Mouse (Mus musculus): ENCODE measurements around the gene Sema4a. TPM values are rescaled to one million over a fixed set of nuclear protein-coding genes. Genes with fewer than 3 reads are reported as not detected.

Sema4a gene
- polyA plus RNA-seq (2015; fragmentation: Nextera tagmentation; extraction: Ambion mirVana), result 19.7 and 21.8 TPM in 2 replicates

GRCm38 (mm10) chr3:88460983-88461696, at the start of gene Sema4a:
Sema4a (minus strand) TSS chr3:88461182.
- no peaks in the 10 kb centered on the region for H3K36me3 ChIP-seq
- H3K9me3 ChIP-seq, result no peaks in the 10 kb centered on the region
- no peak within 1 kb of the TSS for H3K4me2 ChIP-seq
- 47% methylated on average over 12 of the region's 12 CpGs for WGBS
- H3K4me3 ChIP-seq, result no peak within 1 kb of the TSS
- no peak within 1 kb of the TSS for H3K27ac ChIP-seq (replicated peaks)
- H3K27me3 ChIP-seq, result no peaks in the 10 kb centered on the region
- H3K4me1 ChIP-seq (replicated peaks), result peaks cover 37% of the 10 kb centered on the region
- ATAC-seq (ENCODE audit: low read depth), result no peak
- H3K9ac ChIP-seq, result no peak within 1 kb of the TSS

- H3K27me3 ChIP-seq, result no peaks in the 10 kb centered on the region; the same call in 1 of the 2 replicates
- no peaks in the 10 kb centered on the region for H3K36me3 ChIP-seq
- ATAC-seq (ENCODE audit: low read depth), result peak; percentile 96
- H3K4me3 ChIP-seq, result peak within 1 kb of the TSS; percentile 36
- peak within 1 kb of the TSS; percentile 92 for H3K27ac ChIP-seq (replicated peaks)
- peak within 1 kb of the TSS; percentile 59 for H3K4me2 ChIP-seq
- peak within 1 kb of the TSS; percentile 69 for H3K9ac ChIP-seq
- H3K4me1 ChIP-seq (replicated peaks), result peaks cover 45% of the 10 kb centered on the region
- WGBS, result under 1% methylated on average over 30 of the region's 31 CpGs
- no peaks in the 10 kb centered on the region for H3K9me3 ChIP-seq
Observed at GRCm38 (mm10) chr3:88509692-88510420, 48.9 kb upstream of the Sema4a start, which contains the start of gene Lmna. Lmna (minus strand) TSS chr3:88509956.

GRCm38 (mm10) chr3:88509250-88509649, 48.3 kb upstream of the Sema4a start:
- H3K9ac ChIP-seq, result peak overlapping the region; percentile 69
- H3K27ac ChIP-seq (replicated peaks), result peak overlapping the region; percentile 92
- peak overlapping the region; percentile 59 for H3K4me2 ChIP-seq
- peaks cover 43% of the 10 kb centered on the region for H3K4me1 ChIP-seq (replicated peaks)
- H3K4me3 ChIP-seq, result peak overlapping the region; percentile 36
- 58% methylated on average over 3 of the region's 3 CpGs for whole genome bisulfite sequencing
- H3K27me3 ChIP-seq, result peaks cover 2% of the 10 kb centered on the region
- peak; percentile 10; the same call in 1 of the 2 replicates for ATAC-seq (ENCODE audit: low read depth)
- H3K36me3 ChIP-seq, result no peaks in the 10 kb centered on the region
- H3K9me3 ChIP-seq, result no peaks in the 10 kb centered on the region

GRCm38 (mm10) chr3:88505765-88506164, 44.8 kb upstream of the Sema4a start:
- H3K4me3 ChIP-seq, result no peak overlapping the region
- no peak overlapping the region for H3K4me2 ChIP-seq
- peaks cover 26% of the 10 kb centered on the region for H3K27me3 ChIP-seq
- peaks cover 46% of the 10 kb centered on the region for H3K4me1 ChIP-seq (replicated peaks)
- ATAC-seq (ENCODE audit: low read depth), result no peak
- no peaks in the 10 kb centered on the region for H3K9me3 ChIP-seq
- 43% methylated on average over 7 of the region's 7 CpGs for whole genome bisulfite sequencing
- no peak overlapping the region for H3K27ac ChIP-seq (replicated peaks)
- no peak overlapping the region for H3K9ac ChIP-seq
- no peaks in the 10 kb centered on the region for H3K36me3 ChIP-seq

GRCm38 (mm10) chr3:88505081-88505480, 44.1 kb upstream of the Sema4a start:
- no peak for ATAC-seq (ENCODE audit: low read depth)
- H3K4me1 ChIP-seq (replicated peaks), result peaks cover 42% of the 10 kb centered on the region
- 76% methylated on average over 6 of the region's 6 CpGs for WGBS
- H3K9me3 ChIP-seq, result no peaks in the 10 kb centered on the region
- peaks cover 28% of the 10 kb centered on the region for H3K27me3 ChIP-seq
- no peaks in the 10 kb centered on the region for H3K36me3 ChIP-seq
- no peak overlapping the region for H3K27ac ChIP-seq (replicated peaks)
- H3K4me2 ChIP-seq, result no peak overlapping the region
- no peak overlapping the region for H3K4me3 ChIP-seq
- H3K9ac ChIP-seq, result no peak overlapping the region

GRCm38 (mm10) chr3:88503881-88504746, 43.1 kb upstream of the Sema4a start:
- Histone ChIP-seq H3K4me2 (peak overlapping the region; percentile 98), H3K36me3 (no peaks in the 10 kb centered on the region), H3K27me3 (peaks cover 28% of the 10 kb centered on the region), H3K4me3 (no peak overlapping the region), H3K9me3 (no peaks in the 10 kb centered on the region), H3K9ac (no peak overlapping the region), H3K27ac (replicated peaks) (no peak overlapping the region), H3K4me1 (replicated peaks) (peaks cover 32% of the 10 kb centered on the region)
- ATAC-seq (ENCODE audit: low read depth), result no peak
- WGBS, result 49% methylated on average over 8 of the region's 8 CpGs

GRCm38 (mm10) chr3:88503505-88503863, 42.5 kb upstream of the Sema4a start:
- Histone ChIP-seq H3K4me1 (replicated peaks) (peaks cover 32% of the 10 kb centered on the region), H3K9me3 (no peaks in the 10 kb centered on the region), H3K27ac (replicated peaks) (peak overlapping the region; percentile 56; the same call in 1 of the 2 replicates), H3K36me3 (no peaks in the 10 kb centered on the region), H3K4me2 (peak overlapping the region; percentile 98), H3K4me3 (peak overlapping the region; percentile 81), H3K9ac (peak overlapping the region; percentile 88; the same call in 1 of the 2 replicates), H3K27me3 (peaks cover 28% of the 10 kb centered on the region)
- ATAC-seq (ENCODE audit: low read depth), result 0 out of 2 replicates have a peak, but pooled peaks have one; percentile 21
- WGBS, result 21% methylated on average over 4 of the region's 4 CpGs

GRCm38 (mm10) chr3:88502641-88503504, 41.9 kb upstream of the Sema4a start:
- under 1% methylated on average over 55 of the region's 55 CpGs for WGBS
- Histone ChIP-seq H3K9me3 (no peaks in the 10 kb centered on the region), H3K4me1 (replicated peaks) (peaks cover 32% of the 10 kb centered on the region), H3K4me2 (peak overlapping the region; percentile 98), H3K36me3 (no peaks in the 10 kb centered on the region), H3K27ac (replicated peaks) (peak overlapping the region; percentile 56; the same call in 1 of the 2 replicates), H3K9ac (peak overlapping the region; percentile 88), H3K4me3 (peak overlapping the region; percentile 81), H3K27me3 (peaks cover 28% of the 10 kb centered on the region)
- ATAC-seq (ENCODE audit: low read depth), result peak; percentile 91

GRCm38 (mm10) chr3:88502031-88502571, 41.1 kb upstream of the Sema4a start:
- H3K27me3 ChIP-seq, result peaks cover 28% of the 10 kb centered on the region
- no peaks in the 10 kb centered on the region for H3K9me3 ChIP-seq
- peak overlapping the region; percentile 81 for H3K4me3 ChIP-seq
- no peak overlapping the region for H3K27ac ChIP-seq (replicated peaks)
- 18% methylated on average over 11 of the region's 11 CpGs for WGBS
- peak overlapping the region; percentile 98 for H3K4me2 ChIP-seq
- no peak; the same call in 1 of the 2 replicates for ATAC-seq (ENCODE audit: low read depth)
- no peaks in the 10 kb centered on the region for H3K36me3 ChIP-seq
- H3K4me1 ChIP-seq (replicated peaks), result peaks cover 32% of the 10 kb centered on the region
- H3K9ac ChIP-seq, result peak overlapping the region; percentile 88

GRCm38 (mm10) chr3:88501366-88502030, 40.5 kb upstream of the Sema4a start:
- H3K27me3 ChIP-seq, result peaks cover 28% of the 10 kb centered on the region
- peak overlapping the region; percentile 88; the same call in 1 of the 2 replicates for H3K9ac ChIP-seq
- peak overlapping the region; percentile 81 for H3K4me3 ChIP-seq
- ATAC-seq (ENCODE audit: low read depth), result no peak
- no peak overlapping the region for H3K27ac ChIP-seq (replicated peaks)
- 55% methylated on average over 6 of the region's 6 CpGs for WGBS
- H3K4me2 ChIP-seq, result peak overlapping the region; percentile 98
- peaks cover 32% of the 10 kb centered on the region for H3K4me1 ChIP-seq (replicated peaks)
- no peaks in the 10 kb centered on the region for H3K9me3 ChIP-seq
- H3K36me3 ChIP-seq, result no peaks in the 10 kb centered on the region

Measured in neural tube, embryonic 13.5 days (tissue).